Mouse (Mus musculus) cerebellum, adult 2 months (tissue): ENCODE results near the gene Ms4a4b.

Experiments
- CTCF ChIP-seq: fragments of 200-500 bp; IDR thresholded peaks from 2 replicates; pipeline ENCODE4 v1.5.1; 2011; ENCODE audit warnings: low read depth, mild to moderate bottlenecking, control low read depth, low read length, moderate library complexity, borderline replicate concordance; ENCODE audit not compliant: insufficient read depth
- POLR2A ChIP-seq: fragments of 200-500 bp; IDR thresholded peaks from 2 replicates; pipeline ENCODE4 v1.6.1; 2011; ENCODE audit warnings: low read length, control low read depth, borderline replicate concordance; ENCODE audit not compliant: insufficient read depth

DNA sequence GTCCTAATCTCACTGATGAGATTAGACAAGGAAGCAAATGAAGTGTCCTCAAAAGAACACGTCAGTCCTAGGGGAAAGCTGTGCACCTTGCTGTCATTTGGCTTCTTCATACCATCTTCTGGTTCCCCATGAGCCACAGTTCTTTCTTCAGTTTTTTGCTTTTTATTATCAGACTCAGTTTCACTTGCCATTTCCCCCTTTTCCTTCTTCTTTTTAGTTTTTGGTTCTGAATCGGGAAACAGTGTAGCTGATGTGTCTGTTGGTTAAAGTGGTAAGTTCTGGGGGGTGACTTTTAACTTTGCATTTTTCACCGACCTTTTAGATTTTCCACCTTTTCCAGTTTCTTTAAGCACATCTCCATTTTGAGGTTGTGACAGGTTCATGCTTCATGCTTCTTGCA is 38.8 kb upstream of the Ms4a4b start, which contains the start of gene Ms4a4c:
- TF ChIP-seq CTCF (no peak), POLR2A (no peak)
